Mouse (Mus musculus): Measurements from ENCODE around the gene Slc35g3. TPM values are rescaled to one million over a fixed set of nuclear protein-coding genes. Genes with fewer than 3 reads are reported as not detected.

Slc35g3 gene
- polyA plus RNA-seq, 1 experiment from 2014 or later: 0.18 TPM

DNA sequence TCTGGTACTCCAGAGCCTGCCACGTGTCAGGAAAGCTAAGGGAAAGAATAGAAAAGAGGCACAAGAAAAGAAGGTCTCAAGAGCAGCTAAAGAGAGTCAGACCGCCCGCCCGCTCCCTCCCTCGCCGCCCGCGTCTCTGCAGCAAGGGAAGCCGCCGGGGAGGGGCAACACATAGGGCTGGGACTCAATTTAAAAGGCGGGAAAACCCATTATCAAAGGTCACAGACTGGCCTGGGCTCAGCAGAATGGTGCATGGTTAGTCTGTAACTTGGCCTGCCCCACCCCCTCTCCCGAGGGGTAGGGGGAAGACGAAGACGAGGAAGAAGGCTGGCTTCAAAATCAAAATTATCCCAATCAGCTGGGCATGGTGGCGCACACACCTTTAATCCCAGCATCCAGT is 43.1 kb downstream of the Slc35g3 start:
- H3K4me3 ChIP-seq (ENCODE audit: low read length): no peak overlapping the region
- H3K9ac ChIP-seq (ENCODE audit: low read length): no peak overlapping the region
- H3K4me1 ChIP-seq (ENCODE audit: control insufficient read depth, insufficient read depth, low read length): peaks cover 5% of the 10 kb centered on the region
- peak overlapping the region; percentile 15; the same call in 1 of the 2 replicates for H3K4me2 ChIP-seq (ENCODE audit: low read depth, low read length)
- no peak overlapping the region for H3K27ac ChIP-seq (ENCODE audit: low read length)
- 35% methylated on average over 15 of the region's 15 CpGs for WGBS
- no peak for ATAC-seq (replicated peaks; ENCODE audit: extremely low read depth, insufficient read depth, low FRiP score)
- no peaks in the 10 kb centered on the region; the same call in 1 of the 2 replicates for H3K9me3 ChIP-seq (replicated peaks; ENCODE audit: control insufficient read depth, low read length)
- no peaks in the 10 kb centered on the region for H3K27me3 ChIP-seq (ENCODE audit: control insufficient read depth, insufficient read depth, low read length)
- H3K36me3 ChIP-seq (ENCODE audit: control insufficient read depth, insufficient read depth): no peaks in the 10 kb centered on the region

GRCm38 (mm10) chr11:69716953-69717352 is 44.8 kb downstream of the Slc35g3 start:
- Histone ChIP-seq H3K4me2 (ENCODE audit: low read depth, low read length) (no peak overlapping the region), H3K4me3 (ENCODE audit: low read length) (no peak overlapping the region), H3K36me3 (ENCODE audit: control insufficient read depth, insufficient read depth) (no peaks in the 10 kb centered on the region), H3K27ac (ENCODE audit: low read length) (no peak overlapping the region), H3K27me3 (ENCODE audit: control insufficient read depth, insufficient read depth, low read length) (no peaks in the 10 kb centered on the region), H3K9me3 (replicated peaks; ENCODE audit: control insufficient read depth, low read length) (no peaks in the 10 kb centered on the region; the same call in 1 of the 2 replicates), H3K9ac (ENCODE audit: low read length) (no peak overlapping the region), H3K4me1 (ENCODE audit: control insufficient read depth, insufficient read depth, low read length) (peaks cover 5% of the 10 kb centered on the region)
- no peak for ATAC-seq (replicated peaks; ENCODE audit: extremely low read depth, insufficient read depth, low FRiP score)
- WGBS: 72% methylated on average over 4 of the region's 4 CpGs

DNA sequence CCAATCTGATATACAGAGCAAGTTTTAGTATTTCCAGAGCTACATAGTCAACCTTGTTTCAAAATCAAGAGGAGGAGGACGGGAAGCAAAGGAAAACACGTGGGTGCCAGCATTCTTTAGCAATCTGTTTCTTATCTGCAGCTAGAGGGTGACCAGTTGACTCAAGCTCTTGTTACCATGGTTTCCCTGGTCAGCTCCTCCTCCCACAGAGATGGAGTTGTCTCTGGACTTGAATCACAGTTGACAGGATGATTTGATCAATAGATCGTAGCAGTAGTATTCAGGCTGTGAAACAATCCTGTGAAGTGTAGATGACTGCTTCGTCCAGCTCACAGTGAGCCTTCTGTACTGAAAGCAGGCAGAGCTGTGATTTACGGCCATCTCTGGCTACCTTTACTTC is 45.8 kb downstream of the Slc35g3 start:
- H3K4me2 ChIP-seq (ENCODE audit: low read depth, low read length): no peak overlapping the region
- peaks cover 5% of the 10 kb centered on the region for H3K4me1 ChIP-seq (ENCODE audit: control insufficient read depth, insufficient read depth, low read length)
- no peak overlapping the region for H3K4me3 ChIP-seq (ENCODE audit: low read length)
- H3K9ac ChIP-seq (ENCODE audit: low read length): no peak overlapping the region
- no peak overlapping the region for H3K27ac ChIP-seq (ENCODE audit: low read length)
- H3K27me3 ChIP-seq (ENCODE audit: control insufficient read depth, insufficient read depth, low read length): no peaks in the 10 kb centered on the region
- no peak for ATAC-seq (replicated peaks; ENCODE audit: extremely low read depth, insufficient read depth, low FRiP score)
- no peaks in the 10 kb centered on the region for H3K36me3 ChIP-seq (ENCODE audit: control insufficient read depth, insufficient read depth)
- no peaks in the 10 kb centered on the region; the same call in 1 of the 2 replicates for H3K9me3 ChIP-seq (replicated peaks; ENCODE audit: control insufficient read depth, low read length)
- 25% methylated on average over 5 of the region's 5 CpGs for WGBS

- H3K36me3 ChIP-seq (ENCODE audit: control insufficient read depth, insufficient read depth): no peaks in the 10 kb centered on the region
- H3K27ac ChIP-seq (ENCODE audit: low read length): no peak overlapping the region
- H3K9ac ChIP-seq (ENCODE audit: low read length): no peak overlapping the region
- peaks cover 5% of the 10 kb centered on the region for H3K4me1 ChIP-seq (ENCODE audit: control insufficient read depth, insufficient read depth, low read length)
- no peaks in the 10 kb centered on the region for H3K27me3 ChIP-seq (ENCODE audit: control insufficient read depth, insufficient read depth, low read length)
- no peaks in the 10 kb centered on the region; the same call in 1 of the 2 replicates for H3K9me3 ChIP-seq (replicated peaks; ENCODE audit: control insufficient read depth, low read length)
- no peak overlapping the region for H3K4me3 ChIP-seq (ENCODE audit: low read length)
- no peak for ATAC-seq (replicated peaks; ENCODE audit: extremely low read depth, insufficient read depth, low FRiP score)
- no peak overlapping the region for H3K4me2 ChIP-seq (ENCODE audit: low read depth, low read length)
- WGBS: 60% methylated on average over 9 of the region's 9 CpGs
These were observed 46.3 kb downstream of the Slc35g3 start for GRCm38 (mm10) chr11:69715482-69715881.

- no peak for ATAC-seq (replicated peaks; ENCODE audit: extremely low read depth, insufficient read depth, low FRiP score)
- H3K27me3 ChIP-seq (ENCODE audit: control insufficient read depth, insufficient read depth, low read length): no peaks in the 10 kb centered on the region
- H3K27ac ChIP-seq (ENCODE audit: low read length): no peak overlapping the region
- WGBS: 66% methylated on average over 18 of the region's 18 CpGs
- H3K4me3 ChIP-seq (ENCODE audit: low read length): no peak overlapping the region
- peaks cover 5% of the 10 kb centered on the region for H3K4me1 ChIP-seq (ENCODE audit: control insufficient read depth, insufficient read depth, low read length)
- no peaks in the 10 kb centered on the region; the same call in 1 of the 2 replicates for H3K9me3 ChIP-seq (replicated peaks; ENCODE audit: control insufficient read depth, low read length)
- H3K36me3 ChIP-seq (ENCODE audit: control insufficient read depth, insufficient read depth): no peaks in the 10 kb centered on the region
- H3K9ac ChIP-seq (ENCODE audit: low read length): no peak overlapping the region
- no peak overlapping the region for H3K4me2 ChIP-seq (ENCODE audit: low read depth, low read length)
These were observed 47.0 kb downstream of the Slc35g3 start for GRCm38 (mm10) chr11:69714636-69715329.

DNA sequence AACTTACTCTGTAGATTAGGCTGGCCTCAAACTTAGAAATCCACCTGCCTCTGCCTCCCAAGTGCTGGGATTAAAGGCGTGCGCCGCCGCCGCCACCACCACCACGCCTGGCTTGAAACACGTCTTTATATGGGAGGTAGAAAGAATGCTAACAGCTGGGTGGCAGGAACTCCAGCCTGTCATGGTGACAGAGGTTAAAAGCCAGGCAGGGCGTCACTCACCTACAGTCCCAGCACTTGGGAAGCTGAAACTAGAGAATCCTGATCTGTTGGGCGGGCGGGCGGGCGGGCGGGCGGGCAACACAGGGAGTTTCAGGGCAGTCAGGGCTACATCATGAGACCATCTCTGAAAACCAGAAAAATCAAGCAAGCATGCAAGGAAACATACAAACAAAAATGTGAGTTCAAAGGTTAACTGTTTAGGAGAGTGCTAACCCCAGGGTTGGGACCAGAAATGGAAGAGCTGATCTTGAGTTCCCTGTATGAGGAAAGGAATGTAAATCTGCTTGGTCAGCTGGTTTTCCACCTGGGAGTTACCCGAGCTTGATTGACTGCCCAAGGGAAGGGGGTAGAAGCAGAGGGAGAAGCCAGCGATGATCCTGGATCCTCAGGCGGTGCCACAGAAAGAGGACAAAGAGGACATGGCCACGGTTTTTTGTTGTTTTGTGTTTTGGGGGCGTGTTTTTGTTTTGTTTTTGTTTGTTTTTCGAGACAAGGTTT is 48.7 kb downstream of the Slc35g3 start:
- Histone ChIP-seq H3K36me3 (ENCODE audit: control insufficient read depth, insufficient read depth) (no peaks in the 10 kb centered on the region), H3K27ac (ENCODE audit: low read length) (no peak overlapping the region), H3K9me3 (replicated peaks; ENCODE audit: control insufficient read depth, low read length) (no peaks in the 10 kb centered on the region; the same call in 1 of the 2 replicates), H3K9ac (ENCODE audit: low read length) (no peak overlapping the region), H3K4me3 (ENCODE audit: low read length) (no peak overlapping the region), H3K4me1 (ENCODE audit: control insufficient read depth, insufficient read depth, low read length) (peaks cover 5% of the 10 kb centered on the region), H3K27me3 (ENCODE audit: control insufficient read depth, insufficient read depth, low read length) (no peaks in the 10 kb centered on the region), H3K4me2 (ENCODE audit: low read depth, low read length) (no peak overlapping the region)
- no peak for ATAC-seq (replicated peaks; ENCODE audit: extremely low read depth, insufficient read depth, low FRiP score)
- WGBS: 79% methylated on average over 20 of the region's 20 CpGs

GRCm38 (mm10) chr11:69711082-69711481 is 50.7 kb downstream of the Slc35g3 start:
- 76% methylated on average over 2 of the region's 2 CpGs for WGBS
- H3K4me1 ChIP-seq (ENCODE audit: control insufficient read depth, insufficient read depth, low read length): peaks cover 4% of the 10 kb centered on the region
- no peak overlapping the region for H3K4me2 ChIP-seq (ENCODE audit: low read depth, low read length)
- ATAC-seq (replicated peaks; ENCODE audit: extremely low read depth, insufficient read depth, low FRiP score): no peak
- H3K27me3 ChIP-seq (ENCODE audit: control insufficient read depth, insufficient read depth, low read length): no peaks in the 10 kb centered on the region
- no peaks in the 10 kb centered on the region for H3K36me3 ChIP-seq (ENCODE audit: control insufficient read depth, insufficient read depth)
- no peak overlapping the region for H3K27ac ChIP-seq (ENCODE audit: low read length)
- no peak overlapping the region for H3K9ac ChIP-seq (ENCODE audit: low read length)
- H3K9me3 ChIP-seq (replicated peaks; ENCODE audit: control insufficient read depth, low read length): no peaks in the 10 kb centered on the region; the same call in 1 of the 2 replicates
- H3K4me3 ChIP-seq (ENCODE audit: low read length): no peak overlapping the region

DNA sequence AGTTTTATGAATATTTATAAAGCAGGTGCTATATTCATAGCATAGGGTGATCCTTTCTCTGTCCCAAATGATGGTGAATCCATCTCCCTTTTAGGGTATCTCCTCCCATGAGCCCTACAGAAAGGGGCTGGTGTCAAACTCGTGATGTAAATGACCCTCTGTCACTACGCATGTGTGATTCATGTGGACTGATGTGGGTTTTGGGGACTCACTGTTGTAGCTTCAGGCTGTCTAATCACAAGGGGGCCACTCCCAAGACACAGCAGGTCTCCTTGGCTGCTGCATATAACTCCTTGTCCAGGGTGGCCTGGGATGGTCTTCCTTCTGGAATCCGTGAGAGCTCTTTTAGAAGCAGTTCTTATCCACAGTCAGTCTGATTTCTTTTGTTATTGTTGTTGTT is 51.3 kb downstream of the Slc35g3 start:
- Histone ChIP-seq H3K36me3 (ENCODE audit: control insufficient read depth, insufficient read depth) (no peaks in the 10 kb centered on the region), H3K4me1 (ENCODE audit: control insufficient read depth, insufficient read depth, low read length) (no peaks in the 10 kb centered on the region), H3K4me3 (ENCODE audit: low read length) (no peak overlapping the region), H3K27ac (ENCODE audit: low read length) (no peak overlapping the region), H3K9me3 (replicated peaks; ENCODE audit: control insufficient read depth, low read length) (no peaks in the 10 kb centered on the region; the same call in 1 of the 2 replicates), H3K9ac (ENCODE audit: low read length) (no peak overlapping the region), H3K27me3 (ENCODE audit: control insufficient read depth, insufficient read depth, low read length) (no peaks in the 10 kb centered on the region), H3K4me2 (ENCODE audit: low read depth, low read length) (no peak overlapping the region)
- 72% methylated on average over 3 of the region's 3 CpGs for WGBS
- ATAC-seq (replicated peaks; ENCODE audit: extremely low read depth, insufficient read depth, low FRiP score): no peak
